Mouse (Mus musculus): ENCODE measurements around the gene Ptk6. TPM values are rescaled to one million over a fixed set of nuclear protein-coding genes. Genes with fewer than 3 reads are reported as not detected.

The Ptk6 gene
- total and polyA plus RNA-seq, 3 experiments = not detected

- H3K4me3 ChIP-seq (ENCODE audit: control insufficient read depth in 1 of 2, insufficient read depth in 1 of 2, low read depth in 2 of 2, low read length in 2 of 2) = peak overlapping the region; percentile 18 to 21; a peak in 1 of 4 replicates
- peak; percentile 59 for DNase-seq (ENCODE audit: low read depth, low spot score)
- no peaks in the 10 kb centered on the region for H3K79me2 ChIP-seq (ENCODE audit: control insufficient read depth, insufficient read depth, low read length, poor library complexity)
- H3K4me1 ChIP-seq (ENCODE audit: control insufficient read depth in 1 of 2, insufficient read depth in 2 of 2, low read length in 2 of 2) = no peaks in the 10 kb centered on the region
- H3K36me3 ChIP-seq (ENCODE audit: control insufficient read depth in 1 of 2, insufficient read depth in 2 of 2, low read length in 2 of 2) = peaks cover 0 to 5% of the 10 kb centered on the region in 2 experiments; a peak in 1 of 4 replicates
- no peaks in the 10 kb centered on the region for H3K9me3 ChIP-seq (replicated peaks; ENCODE audit: insufficient read depth, low read length)
- no peak for TF ChIP-seq SMC3 (IDR thresholded peaks at IDR 0.05; ENCODE audit: low read depth, low read length)
- peak; percentile 70 for TF ChIP-seq GATA1 (IDR thresholded peaks at IDR 0.05; ENCODE audit: low read depth, low read length)
- H3K27me3 ChIP-seq (ENCODE audit: control insufficient read depth in 1 of 2, insufficient read depth in 2 of 2, low read length in 2 of 2) = no peaks in the 10 kb centered on the region; a peak in 1 of 4 replicates
- no peak overlapping the region for H3K27ac ChIP-seq (ENCODE audit: control insufficient read depth, low read depth, low read length)
- no peak overlapping the region for H3K9ac ChIP-seq (ENCODE audit: control insufficient read depth, low read depth, low read length, poor library complexity, severe bottlenecking)
Observed at GRCm38 (mm10) chr2:181178471-181178870, 24.1 kb downstream of the Ptk6 start.

GRCm38 (mm10) chr2:181178015-181178414 lies 24.6 kb downstream of the Ptk6 start:
- peak overlapping the region; percentile 18 to 21; a peak in 1 of 4 replicates for H3K4me3 ChIP-seq (ENCODE audit: control insufficient read depth in 1 of 2, insufficient read depth in 1 of 2, low read depth in 2 of 2, low read length in 2 of 2)
- DNase-seq (ENCODE audit: low read depth, low spot score) = peak; percentile 48
- no peaks in the 10 kb centered on the region; a peak in 1 of 4 replicates for H3K27me3 ChIP-seq (ENCODE audit: control insufficient read depth in 1 of 2, insufficient read depth in 2 of 2, low read length in 2 of 2)
- H3K79me2 ChIP-seq (ENCODE audit: control insufficient read depth, insufficient read depth, low read length, poor library complexity) = no peaks in the 10 kb centered on the region
- no peaks in the 10 kb centered on the region for H3K4me1 ChIP-seq (ENCODE audit: control insufficient read depth in 1 of 2, insufficient read depth in 2 of 2, low read length in 2 of 2)
- H3K27ac ChIP-seq (ENCODE audit: control insufficient read depth, low read depth, low read length) = no peak overlapping the region
- no peaks in the 10 kb centered on the region for H3K9me3 ChIP-seq (replicated peaks; ENCODE audit: insufficient read depth, low read length)
- no peak overlapping the region for H3K9ac ChIP-seq (ENCODE audit: control insufficient read depth, low read depth, low read length, poor library complexity, severe bottlenecking)
- TF ChIP-seq ELF1 (IDR thresholded peaks at IDR 0.05; ENCODE audit: low read depth, low read length) = peak; percentile 64
- no peak for TF ChIP-seq SMC3 (IDR thresholded peaks at IDR 0.05; ENCODE audit: low read depth, low read length)
- TF ChIP-seq ZNF384 (IDR thresholded peaks at IDR 0.05; ENCODE audit: low read depth, low read length) = peak; percentile 87
- 0 out of 2 replicates have a peak, but pooled peaks have one; percentile 12 for TF ChIP-seq HCFC1 (IDR thresholded peaks at IDR 0.05; ENCODE audit: low read depth, low read length)
- peak in 1 of 2 experiments; percentile 28; a peak in 1 of 4 replicates for TF ChIP-seq POLR2A (IDR thresholded peaks at IDR 0.05; ENCODE audit: control insufficient read depth in 1 of 2, insufficient read depth in 1 of 2, low read depth in 1 of 2, low read length in 2 of 2, poor library complexity in 1 of 2)
- peaks cover 0 to 5% of the 10 kb centered on the region in 2 experiments; a peak in 1 of 4 replicates for H3K36me3 ChIP-seq (ENCODE audit: control insufficient read depth in 1 of 2, insufficient read depth in 2 of 2, low read length in 2 of 2)

GRCm38 (mm10) chr2:181174646-181175045 lies 27.9 kb downstream of the Ptk6 start:
- no peaks in the 10 kb centered on the region; a peak in 1 of 4 replicates for H3K27me3 ChIP-seq (ENCODE audit: control insufficient read depth in 1 of 2, insufficient read depth in 2 of 2, low read length in 2 of 2)
- DNase-seq (ENCODE audit: low read depth, low spot score) = no peak
- peaks cover 0 to 5% of the 10 kb centered on the region in 2 experiments; a peak in 1 of 4 replicates for H3K36me3 ChIP-seq (ENCODE audit: control insufficient read depth in 1 of 2, insufficient read depth in 2 of 2, low read length in 2 of 2)
- no peak overlapping the region for H3K4me3 ChIP-seq (ENCODE audit: control insufficient read depth in 1 of 2, insufficient read depth in 1 of 2, low read depth in 2 of 2, low read length in 2 of 2)
- no peaks in the 10 kb centered on the region for H3K9me3 ChIP-seq (replicated peaks; ENCODE audit: insufficient read depth, low read length)
- no peak overlapping the region for H3K9ac ChIP-seq (ENCODE audit: control insufficient read depth, low read depth, low read length, poor library complexity, severe bottlenecking)
- TF ChIP-seq E2F4 (IDR thresholded peaks at IDR 0.05; ENCODE audit: borderline replicate concordance, low read depth, low read length) = no peak
- TF ChIP-seq NRF1 (IDR thresholded peaks at IDR 0.05; ENCODE audit: insufficient read depth, low read depth, low read length, poor library complexity, severe bottlenecking) = no peak
- no peak for TF ChIP-seq BHLHE40 (IDR thresholded peaks at IDR 0.05; ENCODE audit: borderline replicate concordance, low read depth, low read length)
- no peak for TF ChIP-seq POLR2AphosphoS2 (IDR thresholded peaks at IDR 0.05; ENCODE audit: low read length)
- no peak for TF ChIP-seq POLR2AphosphoS5 (IDR thresholded peaks at IDR 0.05; ENCODE audit: borderline replicate concordance, low read depth, low read length)
- H3K79me2 ChIP-seq (ENCODE audit: control insufficient read depth, insufficient read depth, low read length, poor library complexity) = no peaks in the 10 kb centered on the region
- H3K4me1 ChIP-seq (ENCODE audit: control insufficient read depth in 1 of 2, insufficient read depth in 2 of 2, low read length in 2 of 2) = no peaks in the 10 kb centered on the region
- H3K27ac ChIP-seq (ENCODE audit: control insufficient read depth, low read depth, low read length) = no peak overlapping the region
